Mouse (Mus musculus) cerebellum, adult 2 months (tissue): ENCODE measurements around the gene Ddx31. TPM values are rescaled to one million over a fixed set of nuclear protein-coding genes. Genes with fewer than 3 reads are reported as not detected.
A peak's percentile ranks its signal among the peaks of the same experiment; 100 is the strongest.

ENCODE experiments used
- DNase-seq, 2 experiments: peaks; one replicate each; pipeline ENCODE4 v3.0.0; 2021
- H3K27ac ChIP-seq: fragments of 200-500 bp; 2 replicates; pipeline ENCODE4 v1.5.1; 2012; ENCODE audit warnings: low read length, control low read depth, inconsistent platforms; ENCODE audit not compliant: insufficient read depth
- H3K27me3 ChIP-seq: fragments of 200-500 bp; 2 replicates; pipeline ENCODE4 v1.6.1; 2012; ENCODE audit warnings: inconsistent platforms, mild to moderate bottlenecking, low read length, moderate library complexity; ENCODE audit not compliant: control insufficient read depth, insufficient read depth
- H3K4me1 ChIP-seq: fragments of 200-500 bp; 2 replicates; pipeline ENCODE4 v1.6.1; 2011; ENCODE audit warnings: low read length; ENCODE audit not compliant: control insufficient read depth, insufficient read depth
- H3K4me3 ChIP-seq: fragments of 200-500 bp; replicated peaks from 2 replicates; pipeline ENCODE3; 2011; ENCODE audit warnings: mild to moderate bottlenecking, low read depth, low read length, control low read depth; ENCODE audit not compliant: insufficient read depth
- CTCF ChIP-seq: fragments of 200-500 bp; IDR thresholded peaks from 2 replicates; pipeline ENCODE4 v1.5.1; 2011; ENCODE audit warnings: low read depth, mild to moderate bottlenecking, control low read depth, low read length, moderate library complexity, borderline replicate concordance; ENCODE audit not compliant: insufficient read depth
- POLR2A ChIP-seq: fragments of 200-500 bp; IDR thresholded peaks from 2 replicates; pipeline ENCODE4 v1.6.1; 2011; ENCODE audit warnings: low read length, control low read depth, borderline replicate concordance; ENCODE audit not compliant: insufficient read depth
- WGBS: fragments of 180-500 bp; shearing (Covaris S2); methylation state at CpG from one replicate; pipeline ENCODE4 v1.1.7; 2018; 5-methylcytosine and 5-hydroxymethylcytosine counted together
- polyA plus RNA-seq: library from polyadenylated mRNA; depleted of rRNA; stranded (reverse); fragments of >200 nt; gene quantifications from 2 replicates; pipeline ENCODE4 v1.2.3, GENCODE M21; 2012

Ddx31 gene
- polyA plus RNA-seq, 1 experiment, result 6.4 TPM

DNA sequence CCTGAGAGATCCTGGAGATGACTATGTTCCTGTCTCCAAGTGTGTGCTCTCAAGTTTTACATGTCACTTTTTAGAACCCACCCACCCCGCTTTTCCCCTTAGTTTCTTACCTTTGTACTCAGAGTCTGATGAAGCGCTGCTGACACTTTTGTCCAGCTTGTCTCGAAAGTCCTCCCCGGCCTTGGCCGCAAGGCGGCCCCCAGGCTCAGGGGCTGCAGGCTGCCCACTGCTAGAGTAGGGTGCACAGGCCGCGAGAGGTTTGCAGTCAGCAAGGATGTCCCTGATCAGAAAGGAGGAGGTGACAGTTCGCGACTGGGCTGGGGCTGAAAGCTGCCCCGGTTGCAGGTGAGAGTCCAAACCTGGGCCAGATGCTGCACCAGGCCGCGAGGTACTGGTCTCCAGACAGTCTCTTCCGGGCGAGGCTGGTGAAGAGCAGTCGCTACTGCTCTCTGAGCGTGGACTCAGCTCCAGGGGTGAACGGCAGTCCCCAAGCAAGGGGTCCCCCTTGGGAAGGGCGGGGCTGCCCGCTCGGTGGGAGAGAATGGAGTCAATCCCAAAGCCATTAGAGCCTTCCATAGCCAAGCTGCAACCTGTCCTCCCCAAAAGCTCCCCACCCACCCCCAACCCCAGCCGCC is 75.0 kb downstream of the Ddx31 start:
- H3K4me3 ChIP-seq, result peak overlapping the region; percentile 73
- H3K27me3 ChIP-seq, result no peaks in the 10 kb centered on the region
- no peak overlapping the region for H3K27ac ChIP-seq

DNA sequence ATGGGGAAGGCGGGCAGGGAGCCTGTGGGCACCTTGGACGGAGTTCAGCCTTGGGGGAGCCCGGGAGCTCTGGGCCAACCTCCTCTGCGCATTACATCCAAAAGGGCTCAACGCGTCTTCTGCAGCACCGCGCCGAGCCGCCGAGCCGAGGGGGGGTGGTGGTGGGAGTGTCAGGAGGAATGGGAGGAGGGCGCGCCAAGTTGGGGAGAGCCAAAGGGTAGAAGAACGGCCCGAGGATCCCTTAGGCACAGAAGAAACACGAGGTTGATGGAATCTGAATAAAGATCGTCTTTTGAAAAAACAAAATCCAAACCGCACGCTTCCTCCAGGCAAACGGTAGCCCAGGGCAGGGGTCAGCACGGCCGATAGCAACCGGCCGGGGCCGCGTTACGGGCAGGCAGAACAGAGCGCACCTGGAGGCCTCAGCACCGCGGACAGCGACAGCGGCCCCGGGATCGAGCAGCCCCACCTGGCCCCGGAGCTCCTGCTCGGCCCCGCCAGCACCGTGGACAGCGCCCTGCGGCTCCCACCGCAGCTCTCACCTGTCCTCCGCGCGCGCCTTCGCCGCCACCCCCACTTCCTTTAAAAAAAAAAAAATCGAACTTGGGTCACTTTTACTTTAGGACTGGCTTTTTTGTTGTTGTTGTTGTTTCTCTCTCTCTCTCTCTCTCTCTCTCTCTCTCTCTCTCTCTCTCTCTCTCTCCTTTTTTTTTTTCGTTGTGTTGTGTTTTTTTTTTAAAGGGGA is 75.7 kb downstream of the Ddx31 start:
- H3K27me3 ChIP-seq, result no peaks in the 10 kb centered on the region
- H3K4me3 ChIP-seq, result peak overlapping the region; percentile 82
- no peak for TF ChIP-seq CTCF
- no peak for TF ChIP-seq POLR2A
- peak; percentile 57 to 69 for DNase-seq
- H3K4me1 ChIP-seq, result peaks cover 6% of the 10 kb centered on the region
- 1% methylated on average over 47 of the region's 50 CpGs for WGBS
- H3K27ac ChIP-seq, result peak overlapping the region; percentile 21; the same call in 1 of the 2 replicates

More for the DNA sequence above, 75.0 kb downstream of the Ddx31 start:
- no peak for TF ChIP-seq POLR2A
- TF ChIP-seq CTCF, result 0 out of 2 replicates have a peak, but pooled peaks have one; percentile 10
- H3K4me1 ChIP-seq, result peaks cover 6% of the 10 kb centered on the region
- peak; percentile 25 to 49 for DNase-seq
- 15% methylated on average over 22 of the region's 22 CpGs for WGBS

DNA sequence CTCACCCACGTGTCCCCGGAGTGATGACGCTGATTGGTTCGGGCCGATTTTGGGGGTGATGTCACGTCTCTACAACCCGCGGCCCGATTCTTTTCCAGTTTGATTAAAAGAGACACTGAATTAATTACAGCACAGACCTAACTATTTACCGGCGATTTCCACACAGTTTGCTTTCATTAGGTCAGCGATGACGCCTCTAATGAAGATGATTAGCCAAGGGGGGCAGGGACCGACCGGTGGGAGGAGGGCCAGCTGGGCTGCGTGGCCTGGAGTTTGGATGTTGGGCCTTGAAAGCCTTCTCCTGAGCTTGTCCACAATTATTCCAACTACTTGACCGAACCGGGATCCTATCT is 76.3 kb downstream of the Ddx31 start, which contains the start of gene Barhl1:
Barhl1 (minus strand) TSS at position 156 of the 353 bp plus-strand sequence.
- peaks cover 6% of the 10 kb centered on the region for H3K4me1 ChIP-seq
- TF ChIP-seq CTCF (no peak), POLR2A (no peak)
- H3K27me3 ChIP-seq, result no peaks in the 10 kb centered on the region
- DNase-seq, result peak; percentile 75 to 81
- peak within 1 kb of the TSS; percentile 51 for H3K27ac ChIP-seq
- H3K4me3 ChIP-seq, result peak within 1 kb of the TSS; percentile 82
- WGBS, result 4% methylated on average over 18 of the region's 18 CpGs

DNA sequence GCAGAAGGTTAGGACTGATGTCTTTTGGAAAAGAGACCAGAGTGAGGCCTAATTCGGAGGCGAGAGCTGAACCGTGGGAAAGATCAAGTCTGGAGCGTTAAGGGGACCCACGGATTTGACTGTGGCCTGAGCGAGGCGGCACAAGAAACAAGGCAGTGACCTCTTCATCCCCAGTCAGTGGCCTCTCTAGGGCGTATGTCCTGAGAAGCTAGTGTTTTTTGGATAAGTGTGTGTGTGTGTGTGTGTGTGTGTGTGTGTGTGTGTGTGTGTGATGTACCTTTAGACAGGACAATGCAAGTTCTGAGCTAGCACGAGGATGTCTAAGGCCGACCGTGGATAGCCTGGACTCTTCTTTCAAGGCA is 76.9 kb downstream of the Ddx31 start:
- peak overlapping the region; percentile 16; the same call in 1 of the 2 replicates for H3K27ac ChIP-seq

DNA sequence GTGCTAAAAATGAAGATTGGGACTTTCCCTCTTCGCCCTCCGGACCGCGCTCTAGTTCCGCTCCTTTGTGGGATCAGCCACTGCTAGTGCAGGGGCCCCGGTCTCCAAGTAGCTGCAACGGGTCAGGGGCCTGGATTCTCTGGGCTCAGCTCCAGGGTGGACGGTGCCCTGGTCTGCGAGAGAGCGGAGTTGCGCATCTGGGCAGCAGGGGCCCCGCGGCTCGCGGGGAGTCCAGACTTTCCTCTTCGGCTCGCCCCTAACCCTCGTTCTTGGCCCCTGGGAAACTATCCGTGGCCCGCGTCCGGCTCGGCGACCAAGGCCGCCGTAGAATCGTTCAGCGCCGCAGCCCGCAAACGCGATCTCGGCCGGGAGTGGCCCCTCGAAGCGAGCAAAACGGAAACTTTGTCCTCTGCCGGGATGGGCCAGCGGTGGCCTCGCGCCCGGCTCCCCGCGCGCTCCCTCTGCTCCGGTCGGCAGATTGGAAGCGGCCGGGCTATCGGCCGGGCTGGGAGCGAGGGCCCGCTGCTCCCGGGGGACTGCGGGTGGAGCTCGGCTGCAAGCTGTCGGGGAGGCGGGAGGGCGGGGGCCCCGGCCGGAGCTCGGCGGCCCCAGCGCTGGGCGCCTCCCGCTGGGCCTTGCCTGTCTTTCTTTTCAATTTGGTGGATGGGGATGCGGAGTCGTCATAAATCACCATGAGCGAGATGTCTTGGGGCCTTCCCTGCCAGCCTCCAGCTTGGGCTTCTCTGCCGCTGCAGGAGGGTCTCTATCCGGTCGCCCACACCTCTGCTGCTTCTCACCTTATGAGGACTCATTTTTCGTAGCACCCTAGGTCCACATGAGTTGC is 77.5 kb downstream of the Ddx31 start:
- WGBS, result 3% methylated on average over 73 of the region's 73 CpGs
- peak overlapping the region; percentile 82 for H3K4me3 ChIP-seq
- H3K27me3 ChIP-seq, result no peaks in the 10 kb centered on the region
- no peak for TF ChIP-seq CTCF
- TF ChIP-seq POLR2A, result no peak
- peak; percentile 48 to 61 for DNase-seq
- peaks cover 6% of the 10 kb centered on the region for H3K4me1 ChIP-seq
- H3K27ac ChIP-seq, result peak overlapping the region; percentile 16; the same call in 1 of the 2 replicates

More for the DNA sequence above, 76.9 kb downstream of the Ddx31 start:
- peak in 1 of 2 experiments; percentile 24 for DNase-seq
- 52% methylated on average over 11 of the region's 11 CpGs for whole genome bisulfite sequencing
- TF ChIP-seq CTCF, result no peak
- TF ChIP-seq POLR2A, result no peak
- Histone ChIP-seq H3K4me3 (peak overlapping the region; percentile 82), H3K27me3 (no peaks in the 10 kb centered on the region), H3K4me1 (peaks cover 6% of the 10 kb centered on the region)

DNA sequence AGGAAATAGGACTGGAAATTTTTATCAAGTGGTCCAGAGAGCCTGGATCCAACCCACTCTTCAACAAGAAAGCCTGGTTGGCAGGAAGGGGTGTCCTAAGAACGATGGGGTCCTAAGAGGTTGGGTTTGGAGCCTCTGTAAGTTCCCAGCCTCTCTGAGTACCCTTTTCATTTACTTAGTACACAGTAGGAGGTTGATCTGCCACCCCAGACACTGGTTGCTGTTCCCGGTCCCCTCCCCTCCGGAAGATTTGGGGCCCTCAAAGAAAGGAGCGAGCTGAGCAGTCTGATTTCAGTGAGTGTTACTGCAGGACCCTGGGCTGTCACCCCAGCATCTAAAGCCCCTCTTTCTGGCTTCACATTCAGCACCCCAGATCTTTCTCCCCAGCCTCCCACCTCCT is 78.8 kb downstream of the Ddx31 start:
- no peak for DNase-seq
- Histone ChIP-seq H3K4me1 (peaks cover 6% of the 10 kb centered on the region), H3K4me3 (no peak overlapping the region), H3K27me3 (no peaks in the 10 kb centered on the region), H3K27ac (no peak overlapping the region)
- WGBS, result 59% methylated on average over 4 of the region's 4 CpGs
- TF ChIP-seq POLR2A (no peak), CTCF (no peak)

DNA sequence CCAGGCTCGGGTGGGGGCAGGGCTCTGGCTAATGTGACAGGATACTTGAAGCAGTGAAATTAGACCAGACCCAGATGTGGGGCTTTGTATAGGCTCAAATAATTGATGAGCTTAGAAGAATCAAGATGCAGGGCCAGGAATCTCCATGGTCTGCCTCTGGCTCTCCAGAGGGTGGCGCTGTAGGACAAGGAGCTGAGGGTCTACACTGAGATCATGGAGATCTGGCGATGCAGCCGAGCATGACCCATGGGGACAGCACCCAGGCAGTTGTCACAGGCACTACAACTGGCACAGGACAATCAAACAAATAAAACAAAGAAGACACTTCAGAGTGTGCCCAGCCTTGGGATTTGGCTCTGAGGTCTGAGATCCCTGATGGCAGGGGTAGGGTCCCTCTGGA is 83.7 kb downstream of the Ddx31 start:
- Histone ChIP-seq H3K27me3 (no peaks in the 10 kb centered on the region), H3K27ac (no peak overlapping the region), H3K4me1 (no peaks in the 10 kb centered on the region), H3K4me3 (no peak overlapping the region)
- DNase-seq, result peak; percentile 65 to 76
- 4% methylated on average over 4 of the region's 4 CpGs for WGBS
- no peak for TF ChIP-seq POLR2A
- peak; percentile 97 for TF ChIP-seq CTCF
